Mouse (Mus musculus) liver, embryonic 14.5 days (tissue): Measurements from ENCODE around the gene 2410002F23Rik.

Source experiments
- CTCF ChIP-seq: IDR thresholded peaks from 2 replicates; pipeline ENCODE4 v1.5.1; 2016; ENCODE audit warnings: antibody characterized with exemption, low read depth, control low read depth
- EP300 ChIP-seq: IDR thresholded peaks from 2 replicates; pipeline ENCODE4 v1.6.1; 2016; ENCODE audit warnings: antibody characterized with exemption, low read depth

GRCm38 (mm10) chr7:44276461-44277249, 30.1 kb downstream of the 2410002F23Rik start:
- TF ChIP-seq CTCF (no peak), EP300 (no peak)
